Mouse (Mus musculus): Measurements from ENCODE around the gene Cstf1. TPM values are rescaled to one million over a fixed set of nuclear protein-coding genes. Genes with fewer than 3 reads are reported as not detected.
A peak's percentile ranks its signal among the peaks of the same experiment; 100 is the strongest.

The Cstf1 gene
- total RNA-seq, 1 experiment, result 67.2 TPM

GRCm38 (mm10) chr2:172345258-172345738 lies 25.2 kb upstream of the Cstf1 start, which contains the start of gene Fam210b:
Gene Fam210b, plus strand, starts transcription at chr2:172345565.
- H3K9me3 ChIP-seq (ENCODE audit: control insufficient read depth, insufficient read depth, low read depth, low read length), result no peaks in the 10 kb centered on the region
- peak within 1 kb of the TSS; percentile 75 for H3K9ac ChIP-seq (ENCODE audit: insufficient read depth, low read depth, low read length, poor library complexity, severe bottlenecking)
- H3K4me3 ChIP-seq (ENCODE audit: insufficient read depth in 1 of 2, low read depth in 1 of 2, low read length in 2 of 2, poor library complexity in 1 of 2, severe bottlenecking in 1 of 2), result peak within 1 kb of the TSS; percentile 84 to 95
- H3K36me3 ChIP-seq (ENCODE audit: control insufficient read depth, insufficient read depth, low read length, poor library complexity, severe bottlenecking), result no peaks in the 10 kb centered on the region
- H3K4me1 ChIP-seq (ENCODE audit: control insufficient read depth in 2 of 2, insufficient read depth in 2 of 2, low read length in 2 of 2, poor library complexity in 1 of 2), result peaks cover 0 to 5% of the 10 kb centered on the region in 2 experiments; a peak in 1 of 4 replicates
- peak; percentile 98 for DNase-seq (ENCODE audit: low read depth, low spot score)
- in situ Hi-C loops (cut with MboI; ENCODE audit: low sequenced_read_pairs in 2 of 2, unreplicated experiment in 2 of 2), result no loop called here
- H3K27ac ChIP-seq (ENCODE audit: insufficient read depth, low read depth, low read length, poor library complexity, severe bottlenecking), result no peak within 1 kb of the TSS
- TF ChIP-seq MAFK (IDR thresholded peaks at IDR 0.05; ENCODE audit: insufficient read depth, low read depth, low read length), result no peak
- no peak for TF ChIP-seq ZC3H11A (IDR thresholded peaks at IDR 0.05; ENCODE audit: borderline replicate concordance, low read depth, low read length)
- TF ChIP-seq CHD2 (IDR thresholded peaks at IDR 0.05; ENCODE audit: low read depth, low read length), result no peak
- no peak for TF ChIP-seq ZNF384 (IDR thresholded peaks at IDR 0.05; ENCODE audit: low read depth, low read length)
- no peak for TF ChIP-seq HCFC1 (IDR thresholded peaks at IDR 0.05; ENCODE audit: borderline replicate concordance, insufficient read depth, low read length)

- peak overlapping the region; percentile 84 to 95 for H3K4me3 ChIP-seq (ENCODE audit: insufficient read depth in 1 of 2, low read depth in 1 of 2, low read length in 2 of 2, poor library complexity in 1 of 2, severe bottlenecking in 1 of 2)
- DNase-seq (ENCODE audit: low read depth, low spot score), result no peak
- H3K27ac ChIP-seq (ENCODE audit: insufficient read depth, low read depth, low read length, poor library complexity, severe bottlenecking), result no peak overlapping the region
- H3K9ac ChIP-seq (ENCODE audit: insufficient read depth, low read depth, low read length, poor library complexity, severe bottlenecking), result peak overlapping the region; percentile 75
- peaks cover 0 to 6% of the 10 kb centered on the region in 2 experiments; a peak in 1 of 4 replicates for H3K4me1 ChIP-seq (ENCODE audit: control insufficient read depth in 2 of 2, insufficient read depth in 2 of 2, low read length in 2 of 2, poor library complexity in 1 of 2)
- no peaks in the 10 kb centered on the region for H3K9me3 ChIP-seq (ENCODE audit: control insufficient read depth, insufficient read depth, low read depth, low read length)
- H3K36me3 ChIP-seq (ENCODE audit: control insufficient read depth, insufficient read depth, low read length, poor library complexity, severe bottlenecking), result no peaks in the 10 kb centered on the region
- no peak for TF ChIP-seq ZNF384 (IDR thresholded peaks at IDR 0.05; ENCODE audit: low read depth, low read length)
- in situ Hi-C loops (cut with MboI; ENCODE audit: low sequenced_read_pairs in 2 of 2, unreplicated experiment in 2 of 2), result no loop called here
These were observed 24.2 kb upstream of the Cstf1 start for GRCm38 (mm10) chr2:172346034-172346929.

GRCm38 (mm10) chr2:172346933-172347611 lies 23.4 kb upstream of the Cstf1 start:
- no peak overlapping the region for H3K4me3 ChIP-seq (ENCODE audit: insufficient read depth in 1 of 2, low read depth in 1 of 2, low read length in 2 of 2, poor library complexity in 1 of 2, severe bottlenecking in 1 of 2)
- H3K36me3 ChIP-seq (ENCODE audit: control insufficient read depth, insufficient read depth, low read length, poor library complexity, severe bottlenecking), result no peaks in the 10 kb centered on the region
- H3K27ac ChIP-seq (ENCODE audit: insufficient read depth, low read depth, low read length, poor library complexity, severe bottlenecking), result no peak overlapping the region
- no peak overlapping the region for H3K9ac ChIP-seq (ENCODE audit: insufficient read depth, low read depth, low read length, poor library complexity, severe bottlenecking)
- peaks cover 0 to 8% of the 10 kb centered on the region in 2 experiments; a peak in 1 of 4 replicates for H3K4me1 ChIP-seq (ENCODE audit: control insufficient read depth in 2 of 2, insufficient read depth in 2 of 2, low read length in 2 of 2, poor library complexity in 1 of 2)
- DNase-seq (ENCODE audit: low read depth, low spot score), result no peak
- in situ Hi-C loops (cut with MboI; ENCODE audit: low sequenced_read_pairs in 2 of 2, unreplicated experiment in 2 of 2), result no loop called here
- TF ChIP-seq ZC3H11A (IDR thresholded peaks at IDR 0.05; ENCODE audit: borderline replicate concordance, low read depth, low read length) (no peak), MAFK (IDR thresholded peaks at IDR 0.05; ENCODE audit: insufficient read depth, low read depth, low read length) (no peak), CHD2 (IDR thresholded peaks at IDR 0.05; ENCODE audit: low read depth, low read length) (no peak), HCFC1 (IDR thresholded peaks at IDR 0.05; ENCODE audit: borderline replicate concordance, insufficient read depth, low read length) (no peak), ZNF384 (IDR thresholded peaks at IDR 0.05; ENCODE audit: low read depth, low read length) (no peak)
- H3K9me3 ChIP-seq (ENCODE audit: control insufficient read depth, insufficient read depth, low read depth, low read length), result no peaks in the 10 kb centered on the region

- TF ChIP-seq CHD2 (IDR thresholded peaks at IDR 0.05; ENCODE audit: low read depth, low read length) (no peak), MAFK (IDR thresholded peaks at IDR 0.05; ENCODE audit: insufficient read depth, low read depth, low read length) (no peak), ZNF384 (IDR thresholded peaks at IDR 0.05; ENCODE audit: low read depth, low read length) (no peak), HCFC1 (IDR thresholded peaks at IDR 0.05; ENCODE audit: borderline replicate concordance, insufficient read depth, low read length) (no peak), ZC3H11A (IDR thresholded peaks at IDR 0.05; ENCODE audit: borderline replicate concordance, low read depth, low read length) (no peak)
- in situ Hi-C loops (cut with MboI; ENCODE audit: low sequenced_read_pairs in 2 of 2, unreplicated experiment in 2 of 2), result no loop called here
- H3K27ac ChIP-seq (ENCODE audit: insufficient read depth, low read depth, low read length, poor library complexity, severe bottlenecking), result no peak overlapping the region
- H3K4me3 ChIP-seq (ENCODE audit: insufficient read depth in 1 of 2, low read depth in 1 of 2, low read length in 2 of 2, poor library complexity in 1 of 2, severe bottlenecking in 1 of 2), result no peak overlapping the region
- H3K4me1 ChIP-seq (ENCODE audit: control insufficient read depth in 2 of 2, insufficient read depth in 2 of 2, low read length in 2 of 2, poor library complexity in 1 of 2), result peaks cover 0 to 8% of the 10 kb centered on the region in 2 experiments; a peak in 1 of 4 replicates
- H3K9me3 ChIP-seq (ENCODE audit: control insufficient read depth, insufficient read depth, low read depth, low read length), result no peaks in the 10 kb centered on the region
- H3K36me3 ChIP-seq (ENCODE audit: control insufficient read depth, insufficient read depth, low read length, poor library complexity, severe bottlenecking), result no peaks in the 10 kb centered on the region
- no peak for DNase-seq (ENCODE audit: low read depth, low spot score)
- no peak overlapping the region for H3K9ac ChIP-seq (ENCODE audit: insufficient read depth, low read depth, low read length, poor library complexity, severe bottlenecking)
These were observed 22.1 kb upstream of the Cstf1 start for GRCm38 (mm10) chr2:172348297-172348950.

All from ES-E14 (cell line).